Mouse (Mus musculus) heart, adult 18-20 months (tissue): Measurements from ENCODE around the gene Bnc2. TPM values are rescaled to one million over a fixed set of nuclear protein-coding genes. Genes with fewer than 3 reads are reported as not detected.

ENCODE experiments used
- DNase-seq, 2 experiments: peaks; one replicate each; pipeline ENCODE4 v3.0.0; 2021 to 2022; ENCODE audit warnings: mixed read lengths in 1 of 2
- long read RNA-seq, 2 experiments: library from polyadenylated mRNA; stranded (forward); transcript quantifications; one replicate each; pipeline ENCODE4 v2.0.0; 2021
- total RNA-seq, 2 experiments: library from RNA; stranded (reverse); gene quantifications; 2 replicates each; pipeline ENCODE4 v1.2.3; 2021

The Bnc2 gene
- 1 to 10 TPM; 5.6 to 6.4 TPM for total RNA-seq
- long read RNA-seq, experiment 1, result 0 reads
- long read RNA-seq, experiment 2, result 0 reads

DNA sequence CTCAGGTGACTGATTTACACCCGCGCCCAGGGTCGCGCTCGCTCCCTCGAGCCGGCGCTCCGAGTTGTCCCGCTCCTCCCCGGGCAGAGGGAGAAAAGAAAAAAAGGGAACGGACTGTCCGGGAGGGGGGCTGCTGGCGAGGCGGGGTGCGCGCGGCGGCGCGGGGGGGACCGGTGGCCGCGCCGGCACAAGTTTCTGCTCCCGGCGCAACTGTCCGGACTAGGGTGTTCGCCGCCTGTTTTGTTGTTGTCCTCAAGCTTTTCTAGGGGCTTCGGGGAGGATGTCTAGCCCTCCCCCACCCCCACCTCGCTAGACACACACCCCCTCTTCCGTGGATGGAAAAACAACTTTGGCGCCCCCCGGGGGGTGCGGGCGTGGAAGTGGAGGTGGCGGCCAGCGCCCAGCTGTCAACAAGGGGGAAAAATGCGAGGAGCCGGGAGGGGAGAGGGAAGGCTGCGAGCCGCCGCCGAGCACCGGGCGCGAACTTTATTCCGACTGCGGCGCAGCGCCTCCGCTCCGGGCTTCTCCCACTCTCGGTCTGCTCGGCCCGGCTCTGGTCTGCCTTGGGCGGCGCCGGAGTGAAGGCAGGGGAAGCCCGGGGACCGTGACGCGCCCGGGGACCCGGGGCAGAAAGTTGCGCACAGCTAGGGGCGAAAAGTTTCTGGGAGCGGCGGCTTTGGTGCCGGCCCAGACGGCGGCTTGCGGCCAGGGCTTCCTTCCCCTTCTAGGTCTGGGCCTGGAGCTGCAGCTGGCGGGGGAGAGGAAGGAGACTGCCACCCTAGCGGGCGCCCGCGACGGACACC, at the start of gene Bnc2:
TSS of gene Bnc2 (minus strand) at position 105 of the 803 bp plus-strand sequence.
- DNase-seq, result peak; percentile 60 to 67

DNA sequence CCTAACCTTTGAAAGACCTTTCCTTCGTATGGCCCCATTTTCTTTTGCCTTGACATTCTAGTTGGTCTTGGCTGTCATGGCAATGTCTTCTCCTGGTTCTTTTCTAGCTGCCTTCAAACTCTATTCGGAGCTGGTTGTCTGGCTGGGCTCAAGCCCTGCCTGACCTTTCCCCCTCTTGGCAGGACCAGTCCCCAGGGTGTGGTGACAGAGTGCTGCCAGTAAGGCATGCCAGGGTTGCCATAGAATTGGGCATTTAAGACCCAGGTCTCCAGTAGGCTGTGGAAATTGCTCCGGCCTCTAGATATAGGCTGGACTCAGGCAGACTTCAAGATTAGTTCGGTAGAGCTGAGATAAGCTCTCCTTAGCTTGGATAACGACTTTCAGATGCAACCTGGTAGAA, 32.9 kb upstream of the Bnc2 start:
- peak; percentile 31 to 52 for DNase-seq

DNA sequence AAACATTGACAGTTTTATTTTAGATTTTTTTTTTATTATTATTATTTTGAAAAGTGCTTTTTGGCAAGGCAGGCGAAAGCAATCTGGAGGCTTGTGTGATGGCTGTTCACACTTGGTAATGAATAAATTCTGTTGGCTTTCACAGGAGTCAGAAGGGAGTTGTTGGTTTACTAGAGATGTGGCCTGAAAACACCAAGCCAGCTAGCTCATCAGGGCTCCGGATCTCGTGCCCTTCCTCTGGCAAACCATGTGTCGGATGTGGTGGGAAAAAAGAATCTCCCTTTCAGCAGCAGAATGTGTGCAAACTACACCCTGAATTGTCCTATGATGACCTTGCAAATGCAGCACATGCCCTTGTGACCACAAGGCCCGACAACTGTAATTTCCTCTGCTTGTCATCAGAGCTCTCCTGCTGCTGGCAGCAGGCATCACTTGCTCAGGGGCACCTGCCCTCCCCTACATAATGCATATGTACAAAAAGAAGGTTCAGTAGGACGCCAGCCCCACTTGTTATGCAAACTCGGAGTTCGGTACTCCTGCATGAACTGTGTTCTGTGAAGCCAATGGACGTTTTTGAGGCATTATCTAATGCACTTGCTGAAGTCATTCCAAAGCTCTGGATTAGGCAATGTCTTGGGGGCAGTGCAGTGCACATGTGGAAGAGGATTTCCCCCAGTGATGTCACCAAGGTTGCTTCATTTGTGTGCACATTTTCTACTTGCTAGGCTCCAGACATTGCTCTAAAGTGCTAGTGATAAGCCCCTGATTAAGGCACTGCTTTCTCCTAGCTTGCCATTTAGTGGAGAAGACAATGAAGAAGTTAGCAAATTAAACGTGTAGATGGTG, 10.7 kb upstream of the Bnc2 start:
- DNase-seq, result peak; percentile 49 to 53

DNA sequence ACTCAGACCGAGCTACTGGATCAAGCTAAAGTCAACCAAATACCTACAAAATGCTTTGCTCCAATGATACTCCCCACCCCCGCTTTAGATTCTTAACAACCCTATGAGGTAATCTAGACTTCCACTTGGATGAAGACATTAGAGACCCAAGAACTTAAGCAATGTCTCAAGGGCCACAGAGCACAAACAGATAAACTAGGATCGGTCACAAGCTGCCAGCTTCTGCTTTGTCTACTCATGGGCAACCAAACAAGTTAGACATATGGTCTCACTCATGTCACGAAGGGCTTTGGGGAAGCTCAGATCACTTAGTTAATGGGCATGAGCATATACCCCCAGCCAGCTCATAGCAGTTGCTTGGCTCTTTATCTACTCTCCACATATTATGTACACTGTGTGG, 9.9 kb upstream of the Bnc2 start:
- DNase-seq, result no peak

DNA sequence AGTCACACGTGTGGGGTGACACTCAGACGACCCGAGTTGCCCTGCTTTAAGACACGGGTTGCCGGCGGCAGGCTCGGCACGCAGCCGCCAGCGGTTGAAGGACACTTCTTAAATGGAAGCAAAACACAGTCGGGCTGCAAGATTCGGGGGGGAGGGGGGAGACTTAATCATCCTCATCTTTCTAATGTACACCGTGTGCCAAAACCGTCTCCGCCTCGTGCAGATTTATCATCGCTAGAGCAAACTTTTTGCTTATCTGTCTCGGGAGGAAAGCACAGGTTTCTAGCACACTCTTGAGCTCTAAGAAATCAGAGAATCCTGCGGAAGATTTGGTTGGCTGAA, 870 bp upstream of the Bnc2 start:
- peak in 1 of 2 experiments; percentile 61 for DNase-seq

DNA sequence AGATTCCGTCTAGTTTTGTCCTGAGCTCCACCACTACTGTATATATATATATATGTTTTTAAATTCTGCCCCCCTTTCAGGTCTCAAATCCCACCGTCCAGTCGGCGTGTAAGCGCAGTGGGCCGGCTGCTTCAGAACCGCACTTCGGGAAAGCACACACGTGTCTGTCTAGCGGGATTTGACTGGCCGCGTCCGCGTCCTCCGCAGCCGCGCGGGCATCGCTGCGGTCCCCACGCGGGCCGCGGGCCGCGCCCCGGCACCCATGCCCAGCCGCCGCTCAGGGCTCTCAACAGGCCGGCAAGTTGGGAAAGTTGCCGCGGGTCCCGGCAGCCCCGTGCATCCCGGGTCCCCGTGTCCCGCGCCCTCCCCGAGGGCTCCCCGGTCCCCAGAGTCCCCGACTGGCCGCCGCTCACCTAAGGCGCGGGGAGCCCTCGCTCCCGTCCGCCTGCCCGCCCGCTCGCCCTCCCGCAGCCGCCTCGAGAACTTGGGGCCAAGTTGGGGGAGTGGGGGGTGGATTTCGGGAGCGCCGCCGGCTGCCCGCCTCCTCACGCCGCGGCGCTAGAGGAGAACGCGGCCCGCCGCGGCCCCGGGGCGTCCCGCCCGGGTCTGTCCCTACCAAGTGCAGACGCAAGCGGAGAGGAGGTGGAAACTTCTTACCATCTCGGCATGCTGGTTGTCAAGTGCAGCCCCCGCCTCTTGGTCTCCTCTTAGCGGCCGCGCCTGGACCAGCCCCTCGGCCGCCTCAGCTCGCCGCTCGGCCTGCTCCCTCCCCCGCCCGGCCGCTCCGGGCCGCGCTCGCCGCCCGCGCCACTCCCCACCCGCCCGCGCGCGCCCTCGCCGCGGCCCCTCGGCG, 531 bp downstream of the Bnc2 start:
- peak; percentile 21 to 67 for DNase-seq

DNA sequence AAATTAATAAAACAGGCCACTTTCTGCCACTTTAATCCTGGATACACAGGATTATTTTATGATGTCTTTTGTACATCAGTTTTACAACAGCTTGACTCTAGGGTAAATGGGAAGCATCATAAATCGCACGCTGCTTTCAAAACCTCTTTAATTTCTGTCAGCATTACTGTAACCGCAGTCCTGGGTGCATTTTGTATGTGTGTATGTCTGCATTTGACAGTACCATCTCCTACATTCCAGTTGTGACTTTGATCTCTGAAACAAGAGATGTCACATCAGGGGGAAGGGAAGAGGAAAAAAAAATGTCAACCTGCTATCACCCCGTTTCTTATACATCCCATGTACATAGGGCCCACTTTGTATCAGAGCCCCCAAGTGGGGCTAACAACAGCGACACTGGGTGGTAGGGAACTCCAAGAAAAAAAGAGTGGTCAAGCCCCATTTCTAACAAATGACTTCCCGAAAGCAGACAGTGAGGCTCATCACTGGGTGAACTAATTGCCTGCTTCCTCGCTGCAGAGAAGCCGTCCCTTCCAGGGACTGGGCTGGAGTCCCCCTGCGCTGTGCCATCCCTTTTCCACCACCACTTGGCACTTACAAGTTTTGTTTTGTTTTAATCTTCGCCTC, 1.3 kb downstream of the Bnc2 start:
- no peak for DNase-seq

DNA sequence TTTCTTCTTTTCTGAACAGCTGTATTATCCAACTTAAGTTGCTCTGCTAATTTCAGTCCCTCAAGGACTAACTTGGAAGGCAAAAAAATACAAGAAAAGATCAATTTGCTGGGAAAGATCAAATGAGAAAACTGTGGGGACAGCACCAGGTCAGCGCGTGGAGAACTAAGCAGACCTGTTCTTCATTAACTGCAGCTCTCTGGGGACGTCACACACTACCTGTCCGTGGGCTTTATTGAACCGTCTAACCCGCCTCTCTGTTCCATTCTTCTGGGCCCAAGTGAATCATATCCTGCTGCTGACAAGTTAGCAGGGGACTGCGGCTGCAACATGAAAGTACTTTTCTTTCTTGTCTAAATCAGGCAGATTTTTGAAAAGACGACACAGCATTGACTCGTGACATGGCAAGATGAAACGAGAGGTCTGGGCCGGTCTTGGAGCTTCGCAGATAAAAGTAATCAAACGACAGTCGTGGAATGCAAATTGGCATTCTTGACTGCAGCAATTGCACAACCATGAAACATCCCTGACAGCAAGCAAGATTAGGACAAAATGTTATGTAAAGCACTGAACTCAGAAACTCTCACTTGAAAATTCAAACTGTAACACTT, 2.8 kb downstream of the Bnc2 start:
- DNase-seq, result peak in 1 of 2 experiments; percentile 25

DNA sequence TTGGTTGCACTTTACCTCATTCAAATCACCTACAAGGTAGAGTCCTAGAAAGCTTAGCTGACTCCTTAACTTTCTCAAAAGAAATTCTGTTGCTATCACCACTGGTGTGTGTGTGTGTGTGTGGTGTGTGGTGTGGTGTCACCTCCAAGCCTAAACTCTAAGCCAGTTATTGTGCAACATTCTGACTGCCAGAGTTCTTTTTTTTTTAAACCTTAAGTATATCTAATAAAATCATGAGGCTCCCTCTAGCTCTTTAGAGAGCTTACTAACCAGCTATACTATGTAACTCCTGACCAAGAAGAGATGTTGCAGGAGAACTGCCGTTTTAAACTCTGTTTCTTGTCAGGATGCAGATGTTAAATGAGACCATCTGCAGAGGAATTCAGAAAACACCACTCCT, 4.1 kb downstream of the Bnc2 start:
- DNase-seq, result peak in 1 of 2 experiments; percentile 16

DNA sequence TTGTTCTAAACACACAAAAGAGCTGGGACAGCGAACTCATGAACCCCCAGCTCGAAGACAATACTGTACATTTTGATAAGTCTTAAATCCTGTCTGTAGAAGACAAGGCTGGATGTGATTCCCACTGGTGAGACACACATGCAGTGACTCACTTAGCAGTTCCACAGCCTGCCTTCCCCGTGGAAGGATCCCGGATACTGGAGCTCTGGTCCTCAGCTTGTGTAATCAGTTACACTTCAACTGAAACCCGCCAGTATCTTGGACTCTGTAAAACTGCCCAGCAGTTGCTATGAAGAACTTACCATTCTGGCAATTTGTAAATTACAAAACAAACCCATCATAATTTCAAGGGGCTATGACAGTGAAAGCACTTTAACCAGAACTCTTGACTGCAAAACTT, 5.4 kb downstream of the Bnc2 start:
- peak in 1 of 2 experiments; percentile 10 for DNase-seq

DNA sequence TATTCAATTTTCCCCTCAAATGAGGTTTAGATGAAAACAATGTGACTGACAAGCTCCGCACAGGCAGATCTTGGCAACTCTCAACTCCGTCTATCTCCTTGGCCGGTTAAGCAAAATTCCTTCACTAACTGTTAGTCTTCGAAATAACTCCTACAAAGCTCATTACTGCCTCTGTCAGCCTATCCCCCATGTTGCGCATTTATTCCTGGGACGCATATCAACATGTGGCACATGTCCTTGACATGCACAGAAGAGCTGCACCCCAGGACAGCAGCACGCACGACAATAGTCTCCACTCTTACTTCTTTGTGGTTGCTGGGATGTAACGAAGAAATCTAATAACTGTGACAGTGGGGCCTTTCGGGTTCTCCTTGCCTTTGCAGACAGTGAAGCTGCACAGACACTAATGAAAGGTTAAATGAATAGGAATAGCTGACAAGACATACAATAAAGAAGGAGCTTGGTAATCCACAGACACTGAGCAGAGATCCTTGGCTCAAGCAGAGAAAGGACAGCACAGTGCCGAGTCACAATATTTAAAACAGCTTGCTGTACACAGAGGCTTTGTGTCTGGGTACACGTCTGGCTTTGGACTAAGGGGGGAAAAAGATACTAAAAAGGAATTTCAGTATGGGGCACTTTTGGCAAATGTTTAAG, 6.0 kb downstream of the Bnc2 start:
- DNase-seq, result no peak

DNA sequence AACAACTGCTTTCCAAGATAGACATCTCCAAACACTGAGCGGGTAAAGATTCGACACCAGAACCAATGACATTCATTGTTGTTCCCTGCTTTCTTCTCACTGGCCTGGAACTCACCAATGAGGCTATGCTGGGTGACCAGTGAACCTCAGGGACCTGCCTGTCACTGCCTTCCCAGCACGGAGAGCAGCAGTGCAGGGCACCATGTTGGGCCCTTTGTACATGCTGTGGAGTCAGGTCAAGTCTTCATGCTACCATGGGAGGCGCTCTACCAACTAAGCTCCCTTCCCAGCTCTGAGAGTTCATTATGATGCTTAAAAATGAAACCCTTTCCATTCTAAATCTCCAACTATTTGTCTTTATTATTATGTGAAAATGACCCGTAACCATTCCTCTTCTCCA, 6.8 kb downstream of the Bnc2 start:
- DNase-seq, result no peak

DNA sequence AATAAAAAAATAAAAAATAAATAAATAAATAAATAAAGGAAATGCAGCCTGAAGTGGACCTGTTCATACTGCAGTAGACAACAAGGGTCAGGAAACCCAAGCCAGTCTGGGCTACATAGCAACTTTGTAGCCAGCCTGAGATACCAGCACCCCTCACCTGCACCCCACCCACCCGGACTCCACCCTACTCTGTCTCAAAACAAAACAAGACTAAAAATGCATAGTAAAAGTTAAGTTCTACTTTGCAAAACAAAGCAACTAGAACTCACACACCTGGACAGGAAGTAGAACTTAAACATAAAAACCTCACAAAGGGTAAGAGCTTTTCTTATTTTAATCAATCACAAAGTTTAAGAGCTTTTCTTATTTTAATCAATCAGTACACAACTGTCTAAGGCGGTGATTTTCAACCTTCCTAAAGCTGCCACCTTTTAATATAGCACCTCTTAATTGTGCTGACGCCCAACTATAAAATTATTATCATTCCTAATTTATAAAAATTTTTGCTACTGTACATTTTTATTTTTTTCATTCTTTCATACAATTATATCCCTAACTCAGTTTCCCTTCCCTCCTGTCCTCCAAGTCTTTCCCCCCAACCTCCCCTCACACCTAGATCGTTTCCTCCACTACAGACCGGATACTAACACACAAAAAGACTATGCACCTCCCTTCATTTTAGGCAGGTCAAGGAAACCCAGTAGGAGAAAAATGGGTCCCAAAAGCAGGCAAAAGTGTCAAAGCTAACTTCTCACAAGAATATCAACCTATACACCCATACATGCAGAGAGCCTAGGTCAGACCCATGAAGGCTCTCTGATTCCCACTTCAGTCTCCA, 12.6 kb downstream of the Bnc2 start:
- DNase-seq, result no peak

DNA sequence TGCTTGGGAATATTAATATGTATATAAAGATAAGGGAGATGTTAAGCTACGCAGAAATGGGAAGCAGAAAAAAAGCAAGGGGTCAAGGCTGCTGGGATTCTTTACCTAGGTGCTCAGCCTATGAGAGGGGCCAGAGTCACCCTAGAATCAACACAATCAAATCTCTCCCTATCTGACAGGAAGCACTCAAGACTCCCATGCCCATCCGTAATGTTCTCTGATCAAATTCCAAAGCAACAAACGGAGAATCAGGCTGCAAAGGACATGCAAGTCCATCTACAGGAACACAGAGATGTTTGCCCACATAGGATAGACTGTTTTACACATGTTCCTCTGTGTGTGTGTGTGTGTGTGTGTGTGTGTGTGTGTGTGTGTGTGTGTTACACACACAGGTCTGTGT, 13.7 kb downstream of the Bnc2 start:
- no peak for DNase-seq

DNA sequence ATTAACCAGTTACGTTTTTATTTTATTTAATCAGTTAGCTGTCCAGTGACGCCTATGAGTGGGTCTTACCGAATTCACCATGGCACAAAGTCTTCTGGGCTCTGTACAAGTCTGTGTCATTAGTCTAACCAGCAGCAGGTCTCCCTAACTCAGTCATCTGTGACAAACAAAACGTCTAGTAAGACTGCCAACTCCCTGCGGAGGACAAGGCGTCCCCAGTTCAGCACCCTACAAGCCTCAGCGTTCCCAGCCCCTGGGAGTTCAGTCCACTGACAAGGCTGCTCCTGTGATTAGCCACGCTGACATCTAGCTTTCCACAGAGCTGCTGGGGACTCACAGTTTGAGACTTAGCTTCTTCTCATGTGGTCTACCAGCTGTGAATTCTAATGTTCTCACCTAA, 23.3 kb downstream of the Bnc2 start:
- DNase-seq, result no peak

DNA sequence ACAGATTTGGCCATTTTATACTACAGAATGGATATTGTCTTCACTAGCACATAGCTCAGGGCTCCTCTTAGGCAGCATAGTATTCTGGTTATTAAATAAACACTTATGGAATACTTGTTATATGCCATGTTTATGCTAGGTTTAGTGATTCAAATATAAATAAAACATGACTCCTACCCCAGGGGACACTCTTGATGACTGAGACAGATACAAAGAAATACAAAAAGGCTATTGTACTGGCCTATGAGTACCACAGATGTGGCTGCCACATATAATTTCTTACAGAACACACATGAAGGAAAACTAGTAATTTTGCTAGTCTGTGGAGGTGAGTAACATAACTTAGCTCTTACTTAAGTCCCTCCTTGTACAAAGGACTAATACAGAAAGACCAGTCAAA, 28.5 kb downstream of the Bnc2 start:
- DNase-seq, result no peak

DNA sequence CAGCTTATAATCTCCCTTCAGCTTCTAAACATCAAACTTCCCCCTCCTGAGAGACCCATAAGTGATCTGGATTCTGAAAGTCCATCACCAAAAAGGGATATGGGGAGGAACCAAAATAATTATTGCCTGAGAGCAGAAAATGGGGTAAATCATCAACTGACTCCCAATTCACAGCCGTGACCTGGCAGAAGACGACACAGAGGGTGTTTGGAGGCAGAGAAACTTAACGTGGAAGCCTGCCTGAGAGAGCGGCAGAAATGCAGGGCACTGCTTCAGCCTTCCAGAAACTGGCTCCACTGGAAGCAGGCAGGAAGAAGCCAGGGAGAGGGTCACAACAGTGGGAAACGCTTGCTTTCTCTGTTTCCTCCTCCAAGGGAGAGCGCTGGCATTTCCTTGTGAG, 35.9 kb downstream of the Bnc2 start:
- DNase-seq, result no peak

DNA sequence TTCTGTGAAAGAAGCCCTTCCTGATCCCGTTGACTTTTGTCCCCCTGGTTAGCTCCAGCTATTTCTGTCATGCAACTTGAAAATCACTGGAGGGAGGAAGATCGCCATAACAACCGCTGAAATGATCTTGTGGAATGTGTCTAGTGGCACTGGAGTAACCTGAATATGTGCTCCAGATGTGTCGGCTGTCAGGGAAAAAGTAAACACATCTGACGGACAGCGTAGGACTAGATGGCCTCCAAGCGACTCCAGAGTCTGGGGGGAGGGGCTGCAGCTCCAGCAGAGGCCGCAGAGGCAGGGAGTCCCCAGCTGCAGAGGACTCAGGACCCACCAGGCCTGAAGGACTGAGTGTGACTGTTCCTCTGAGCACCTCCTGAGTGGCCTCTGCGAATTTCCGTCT, 37.4 kb downstream of the Bnc2 start:
- peak in 1 of 2 experiments; percentile 21 for DNase-seq

DNA sequence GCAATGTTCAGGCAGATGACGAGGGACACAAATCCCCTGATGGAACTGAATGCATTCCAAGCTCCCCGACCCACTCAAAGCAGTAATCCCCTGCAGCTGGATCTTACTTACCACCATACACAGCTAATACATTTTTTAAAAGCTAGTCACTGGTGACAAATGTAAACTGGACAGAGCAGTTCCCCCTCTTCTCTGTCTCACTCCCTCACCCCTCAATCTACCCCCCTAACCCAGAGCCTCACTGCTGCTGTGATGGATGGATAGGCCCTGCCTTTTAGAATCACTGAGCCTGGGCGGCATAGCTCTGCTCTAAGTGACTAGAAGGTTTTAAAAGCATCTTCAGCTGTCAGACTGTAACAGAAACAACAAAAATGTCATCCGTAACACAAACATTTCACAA, 40.3 kb downstream of the Bnc2 start:
- DNase-seq, result no peak

DNA sequence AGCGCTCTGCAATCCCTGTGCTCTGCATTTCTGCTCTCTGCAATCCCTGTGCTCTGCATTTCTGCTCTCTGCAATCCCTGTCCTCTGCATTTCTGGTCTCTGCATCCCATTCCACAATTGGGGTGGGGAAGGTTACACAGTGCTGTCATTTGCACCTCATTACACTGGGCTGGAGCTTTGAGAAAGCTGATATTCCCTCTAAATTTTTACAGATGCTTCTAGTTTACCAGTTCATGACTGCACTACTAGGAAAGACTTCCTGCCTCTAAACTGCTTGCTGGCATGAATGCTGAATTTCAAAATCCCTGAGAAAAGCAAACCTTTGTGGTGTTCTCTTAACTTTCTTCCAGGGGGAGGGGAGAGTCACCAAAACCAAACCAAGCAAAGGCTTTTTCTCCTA, 41.1 kb downstream of the Bnc2 start:
- DNase-seq, result no peak
